Mouse (Mus musculus) lung, postnatal 0 days (tissue): ENCODE data around the gene Ly6g6d.

ENCODE experiments used
- CTCF ChIP-seq: IDR thresholded peaks from 2 replicates; pipeline ENCODE4 v1.5.1; 2016; ENCODE audit warnings: antibody characterized with exemption, mild to moderate bottlenecking
- EP300 ChIP-seq: IDR thresholded peaks from 2 replicates; pipeline ENCODE4 v1.6.1; 2016; ENCODE audit warnings: antibody characterized with exemption, mild to moderate bottlenecking, control low read depth

DNA sequence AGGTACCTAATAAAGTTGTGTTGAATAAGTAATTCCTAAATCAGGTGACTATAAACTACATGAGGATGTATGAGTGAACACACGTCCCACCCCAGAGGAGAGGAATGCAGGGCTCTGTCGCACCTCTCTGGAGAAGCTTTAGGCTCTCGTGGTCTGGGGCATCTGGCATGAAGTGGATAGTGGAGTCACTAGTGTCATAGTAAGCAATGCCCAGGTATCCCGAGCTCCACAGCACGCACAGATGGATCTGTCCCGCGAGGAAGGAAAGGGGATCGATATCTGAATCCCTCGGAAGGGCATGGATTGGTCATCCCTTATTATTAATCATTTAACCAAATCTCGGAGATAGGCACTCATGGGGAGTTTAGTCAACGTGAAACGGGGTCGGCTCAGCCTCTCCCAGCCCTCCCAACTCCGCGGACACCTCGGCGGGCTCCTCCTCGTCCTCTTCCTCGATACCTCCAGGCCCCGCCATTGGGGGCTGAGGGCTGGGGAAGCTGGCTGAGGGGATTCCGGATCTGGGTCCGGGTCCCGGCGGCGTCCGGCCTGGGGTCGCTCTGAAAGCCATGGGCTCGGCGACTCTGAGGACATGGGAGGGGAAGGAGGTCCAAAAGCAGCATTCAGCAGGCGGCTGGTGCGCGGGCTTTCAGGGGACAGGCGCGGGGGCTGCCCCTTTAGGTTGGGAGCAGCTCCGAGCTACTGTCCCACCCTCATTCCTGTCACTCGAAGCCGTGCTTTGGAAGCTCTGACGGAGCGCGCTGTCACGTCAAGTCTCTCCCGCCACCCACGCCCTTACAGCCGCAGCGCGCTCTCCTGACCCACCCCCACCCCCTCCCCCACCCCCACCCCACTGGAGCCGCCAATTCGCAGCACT is 31.8 kb downstream of the Ly6g6d start:
- TF ChIP-seq CTCF (no peak), EP300 (no peak)
